Mouse (Mus musculus): ENCODE measurements around the gene Inpp5d. TPM values are rescaled to one million over a fixed set of nuclear protein-coding genes. Genes with fewer than 3 reads are reported as not detected.

Inpp5d gene
- polyA plus RNA-seq, 1 experiment from 2014 or later: 4.1 TPM

GRCm38 (mm10) chr1:87730271-87730670, 110.2 kb downstream of the Inpp5d start:
- Histone ChIP-seq H3K4me3 (no peak overlapping the region), H3K4me1 (no peaks in the 10 kb centered on the region), H3K9me3 (no peaks in the 10 kb centered on the region), H3K27me3 (ENCODE audit: poor library complexity, severe bottlenecking) (no peaks in the 10 kb centered on the region), H3K36me3 (replicated peaks) (no peaks in the 10 kb centered on the region), H3K27ac (no peak overlapping the region)
- 85% methylated on average over 7 of the region's 7 CpGs for WGBS
- DNase-seq (ENCODE audit: extremely low spot score, low spot score): no peak

- 91% methylated on average over 5 of the region's 5 CpGs for WGBS
- Histone ChIP-seq H3K36me3 (replicated peaks) (no peaks in the 10 kb centered on the region), H3K27me3 (ENCODE audit: poor library complexity, severe bottlenecking) (no peaks in the 10 kb centered on the region), H3K4me3 (no peak overlapping the region), H3K9me3 (no peaks in the 10 kb centered on the region), H3K27ac (no peak overlapping the region), H3K4me1 (no peaks in the 10 kb centered on the region)
- DNase-seq (ENCODE audit: extremely low spot score, low spot score): no peak
Observed at GRCm38 (mm10) chr1:87733212-87733611, 113.1 kb downstream of the Inpp5d start.

GRCm38 (mm10) chr1:87734153-87734552, 114.0 kb downstream of the Inpp5d start:
- H3K27me3 ChIP-seq (ENCODE audit: poor library complexity, severe bottlenecking): no peaks in the 10 kb centered on the region
- H3K4me1 ChIP-seq: no peaks in the 10 kb centered on the region
- H3K4me3 ChIP-seq: no peak overlapping the region
- no peak for DNase-seq (ENCODE audit: extremely low spot score, low spot score)
- no peaks in the 10 kb centered on the region for H3K9me3 ChIP-seq
- H3K27ac ChIP-seq: no peak overlapping the region
- no peaks in the 10 kb centered on the region for H3K36me3 ChIP-seq (replicated peaks)
- WGBS: 82% methylated on average over 3 of the region's 3 CpGs

GRCm38 (mm10) chr1:87740584-87741290, 120.6 kb downstream of the Inpp5d start:
- no peaks in the 10 kb centered on the region for H3K9me3 ChIP-seq
- H3K4me1 ChIP-seq: no peaks in the 10 kb centered on the region
- H3K36me3 ChIP-seq (replicated peaks): no peaks in the 10 kb centered on the region
- no peak for DNase-seq (ENCODE audit: extremely low spot score, low spot score)
- no peak overlapping the region for H3K27ac ChIP-seq
- no peaks in the 10 kb centered on the region for H3K27me3 ChIP-seq (ENCODE audit: poor library complexity, severe bottlenecking)
- no peak overlapping the region for H3K4me3 ChIP-seq
- WGBS: 83% methylated on average over 6 of the region's 6 CpGs

- Histone ChIP-seq H3K9me3 (no peaks in the 10 kb centered on the region), H3K36me3 (replicated peaks) (no peaks in the 10 kb centered on the region), H3K27me3 (ENCODE audit: poor library complexity, severe bottlenecking) (no peaks in the 10 kb centered on the region), H3K4me1 (no peaks in the 10 kb centered on the region), H3K4me3 (no peak overlapping the region), H3K27ac (no peak overlapping the region)
- DNase-seq (ENCODE audit: extremely low spot score, low spot score): no peak
Observed at GRCm38 (mm10) chr1:87749360-87749973, 129.4 kb downstream of the Inpp5d start.

- Histone ChIP-seq H3K27ac (peak within 1 kb of the TSS; percentile 90), H3K27me3 (ENCODE audit: poor library complexity, severe bottlenecking) (no peaks in the 10 kb centered on the region), H3K4me1 (peaks cover 13% of the 10 kb centered on the region), H3K4me3 (peak within 1 kb of the TSS; percentile 72), H3K9me3 (no peaks in the 10 kb centered on the region), H3K36me3 (replicated peaks) (peaks cover 27% of the 10 kb centered on the region)
- WGBS: 1% methylated on average over 79 of the region's 79 CpGs
- peak; percentile 90 for DNase-seq (ENCODE audit: extremely low spot score, low spot score)
Observed at GRCm38 (mm10) chr1:87755641-87756470, 135.7 kb downstream of the Inpp5d start, which contains the start of gene Atg16l1. TSS of gene Atg16l1 (plus strand) at chr1:87755870.

- Histone ChIP-seq H3K27me3 (ENCODE audit: poor library complexity, severe bottlenecking) (no peaks in the 10 kb centered on the region), H3K9me3 (no peaks in the 10 kb centered on the region), H3K4me3 (no peak overlapping the region), H3K4me1 (no peaks in the 10 kb centered on the region), H3K36me3 (replicated peaks) (peaks cover 98% of the 10 kb centered on the region), H3K27ac (no peak overlapping the region)
- no peak for DNase-seq (ENCODE audit: extremely low spot score, low spot score)
- 93% methylated on average over 3 of the region's 3 CpGs for WGBS
Observed at GRCm38 (mm10) chr1:87763821-87764220, 143.7 kb downstream of the Inpp5d start.

GRCm38 (mm10) chr1:87765741-87766140, 145.6 kb downstream of the Inpp5d start:
- 94% methylated on average over 2 of the region's 2 CpGs for WGBS
- Histone ChIP-seq H3K4me3 (no peak overlapping the region), H3K27me3 (ENCODE audit: poor library complexity, severe bottlenecking) (no peaks in the 10 kb centered on the region), H3K36me3 (replicated peaks) (peaks cover 96% of the 10 kb centered on the region), H3K4me1 (no peaks in the 10 kb centered on the region), H3K9me3 (no peaks in the 10 kb centered on the region), H3K27ac (no peak overlapping the region)
- DNase-seq (ENCODE audit: extremely low spot score, low spot score): no peak

- H3K27me3 ChIP-seq (ENCODE audit: poor library complexity, severe bottlenecking): no peaks in the 10 kb centered on the region
- no peaks in the 10 kb centered on the region for H3K9me3 ChIP-seq
- no peaks in the 10 kb centered on the region for H3K4me1 ChIP-seq
- DNase-seq (ENCODE audit: extremely low spot score, low spot score): no peak
- H3K27ac ChIP-seq: no peak overlapping the region
- WGBS: 84% methylated on average over 3 of the region's 3 CpGs
- peaks cover 97% of the 10 kb centered on the region for H3K36me3 ChIP-seq (replicated peaks)
- H3K4me3 ChIP-seq: no peak overlapping the region
Observed at GRCm38 (mm10) chr1:87766233-87766632, 146.1 kb downstream of the Inpp5d start.

GRCm38 (mm10) chr1:87769263-87769662, 149.2 kb downstream of the Inpp5d start:
- Histone ChIP-seq H3K36me3 (replicated peaks) (peaks cover 97% of the 10 kb centered on the region), H3K9me3 (peaks cover 6% of the 10 kb centered on the region; the same call in 1 of the 2 replicates), H3K4me1 (no peaks in the 10 kb centered on the region), H3K4me3 (no peak overlapping the region), H3K27me3 (ENCODE audit: poor library complexity, severe bottlenecking) (no peaks in the 10 kb centered on the region), H3K27ac (no peak overlapping the region)
- WGBS: 91% methylated on average over 2 of the region's 2 CpGs
- DNase-seq (ENCODE audit: extremely low spot score, low spot score): no peak
